Mouse (Mus musculus) liver, embryonic 13.5 days (tissue): Measurements from ENCODE around the gene Utf1. TPM values are rescaled to one million over a fixed set of nuclear protein-coding genes. Genes with fewer than 3 reads are reported as not detected.

ENCODE experiments used
- ATAC-seq: fragments of 200-750 bp; cut with Nextera tagmentation; 2 replicates; pipeline ENCODE4 v1.8.0; 2017; ENCODE audit warnings: low read depth, mild to moderate bottlenecking, moderate number of reproducible peaks, moderate library complexity
- DNase-seq: peaks from one replicate; pipeline ENCODE4 v3.0.0; 2022
- H3K27ac ChIP-seq: fragments of 300-500 bp; sonication (generic); 2 replicates; pipeline ENCODE4 v1.5.1; 2015; ENCODE audit warnings: moderate library complexity, mild to moderate bottlenecking, inconsistent platforms
- H3K27me3 ChIP-seq: fragments of 300-500 bp; sonication (generic); 2 replicates; pipeline ENCODE4 v1.6.1; 2015; ENCODE audit warnings: mild to moderate bottlenecking, inconsistent platforms
- H3K36me3 ChIP-seq: fragments of 300-500 bp; sonication (generic); 2 replicates; pipeline ENCODE4 v1.6.1; 2015; ENCODE audit warnings: mild to moderate bottlenecking, inconsistent platforms
- H3K4me1 ChIP-seq: fragments of 300-500 bp; sonication (generic); replicated peaks from 2 replicates; pipeline ENCODE4 v1.6.1; 2015; ENCODE audit warnings: inconsistent platforms
- H3K4me2 ChIP-seq: fragments of 300-500 bp; sonication (generic); 2 replicates; pipeline ENCODE4 v1.6.1; 2015; ENCODE audit warnings: inconsistent platforms, mild to moderate bottlenecking, moderate library complexity
- H3K4me3 ChIP-seq: fragments of 300-500 bp; sonication (generic); replicated peaks from 2 replicates; pipeline ENCODE4 v1.5.1; 2015; ENCODE audit warnings: mild to moderate bottlenecking, inconsistent platforms
- H3K9ac ChIP-seq: fragments of 300-500 bp; sonication (generic); 2 replicates; pipeline ENCODE4 v1.6.1; 2015; ENCODE audit warnings: mild to moderate bottlenecking, inconsistent platforms
- H3K9me3 ChIP-seq: fragments of 300-500 bp; sonication (generic); replicated peaks from 2 replicates; pipeline ENCODE4 v1.6.1; 2016; ENCODE audit warnings: inconsistent platforms
- WGBS: fragments of 180-500 bp; shearing (Covaris S2); methylation state at CpG from one replicate; pipeline ENCODE4 v1.1.7; 2015; ENCODE audit not compliant: insufficient replicate concordance; 5-methylcytosine and 5-hydroxymethylcytosine counted together
- polyA plus RNA-seq: library from polyadenylated mRNA; unstranded; fragments of >200 nt; fragmentation: Nextera tagmentation; extraction: Ambion mirVana; gene quantifications from 2 replicates; pipeline ENCODE4 v1.2.1, GENCODE M21; 2015

The Utf1 gene
- polyA plus RNA-seq, 1 experiment from 2014 or later = not detected

- DNase-seq = no peak
- no peaks in the 10 kb centered on the region for H3K36me3 ChIP-seq
- peaks cover 12% of the 10 kb centered on the region for H3K4me1 ChIP-seq
- no peak overlapping the region for H3K4me2 ChIP-seq
- no peak overlapping the region for H3K9ac ChIP-seq
- no peaks in the 10 kb centered on the region for H3K9me3 ChIP-seq
- ATAC-seq = no peak
- 51% methylated on average over 5 of the region's 5 CpGs for WGBS
- no peaks in the 10 kb centered on the region for H3K27me3 ChIP-seq
- no peak overlapping the region for H3K27ac ChIP-seq
- no peak overlapping the region for H3K4me3 ChIP-seq
These were observed 31.9 kb downstream of the Utf1 start for GRCm38 (mm10) chr7:139975471-139975870.

GRCm38 (mm10) chr7:139978278-139978892 is 34.8 kb downstream of the Utf1 start, which contains the start of gene 6430531B16Rik:
6430531B16Rik (minus strand) TSS chr7:139978755.
- peaks cover 12% of the 10 kb centered on the region for H3K4me1 ChIP-seq
- no peaks in the 10 kb centered on the region for H3K9me3 ChIP-seq
- H3K9ac ChIP-seq = peak within 1 kb of the TSS; percentile 49
- peak within 1 kb of the TSS; percentile 79 for H3K4me2 ChIP-seq
- ATAC-seq = peak; percentile 77
- 7% methylated on average over 32 of the region's 32 CpGs for WGBS
- no peak within 1 kb of the TSS for H3K27ac ChIP-seq
- peak within 1 kb of the TSS; percentile 58 for H3K4me3 ChIP-seq
- H3K27me3 ChIP-seq = no peaks in the 10 kb centered on the region
- no peaks in the 10 kb centered on the region for H3K36me3 ChIP-seq
- DNase-seq = peak; percentile 52

- DNase-seq = no peak
- Histone ChIP-seq H3K9ac (no peak overlapping the region), H3K9me3 (no peaks in the 10 kb centered on the region), H3K4me1 (peaks cover 12% of the 10 kb centered on the region), H3K27me3 (no peaks in the 10 kb centered on the region), H3K4me3 (peak overlapping the region; percentile 58), H3K27ac (no peak overlapping the region), H3K4me2 (peak overlapping the region; percentile 79), H3K36me3 (no peaks in the 10 kb centered on the region)
- ATAC-seq = peak; percentile 17; the same call in 1 of the 2 replicates
- 32% methylated on average over 13 of the region's 13 CpGs for WGBS
These were observed 35.6 kb downstream of the Utf1 start for GRCm38 (mm10) chr7:139979011-139979719.

GRCm38 (mm10) chr7:139980778-139981177 is 37.2 kb downstream of the Utf1 start:
- no peak overlapping the region for H3K9ac ChIP-seq
- no peaks in the 10 kb centered on the region for H3K36me3 ChIP-seq
- DNase-seq (no peak), ATAC-seq (no peak)
- H3K27ac ChIP-seq = no peak overlapping the region
- no peaks in the 10 kb centered on the region for H3K9me3 ChIP-seq
- no peaks in the 10 kb centered on the region for H3K27me3 ChIP-seq
- WGBS = 33% methylated on average over 3 of the region's 3 CpGs
- no peak overlapping the region for H3K4me2 ChIP-seq
- H3K4me3 ChIP-seq = no peak overlapping the region
- peaks cover 12% of the 10 kb centered on the region for H3K4me1 ChIP-seq

- Histone ChIP-seq H3K27me3 (no peaks in the 10 kb centered on the region), H3K4me3 (no peak overlapping the region), H3K4me1 (peaks cover 12% of the 10 kb centered on the region), H3K9ac (no peak overlapping the region), H3K9me3 (no peaks in the 10 kb centered on the region), H3K36me3 (no peaks in the 10 kb centered on the region), H3K27ac (no peak overlapping the region), H3K4me2 (no peak overlapping the region)
- 68% methylated on average over 11 of the region's 11 CpGs for WGBS
- DNase-seq (no peak), ATAC-seq (no peak)
These were observed 38.5 kb downstream of the Utf1 start for GRCm38 (mm10) chr7:139982058-139982457.

GRCm38 (mm10) chr7:139984505-139984904 is 40.9 kb downstream of the Utf1 start:
- Histone ChIP-seq H3K4me2 (no peak overlapping the region), H3K27me3 (no peaks in the 10 kb centered on the region), H3K27ac (no peak overlapping the region), H3K9me3 (no peaks in the 10 kb centered on the region), H3K4me3 (no peak overlapping the region), H3K4me1 (no peaks in the 10 kb centered on the region), H3K9ac (no peak overlapping the region), H3K36me3 (no peaks in the 10 kb centered on the region)
- DNase-seq (no peak), ATAC-seq (no peak)
- WGBS = 74% methylated on average over 11 of the region's 11 CpGs

GRCm38 (mm10) chr7:139988272-139988671 is 44.7 kb downstream of the Utf1 start:
- Histone ChIP-seq H3K9me3 (no peaks in the 10 kb centered on the region), H3K4me1 (peaks cover 10% of the 10 kb centered on the region), H3K4me3 (no peak overlapping the region), H3K36me3 (no peaks in the 10 kb centered on the region), H3K27me3 (no peaks in the 10 kb centered on the region), H3K27ac (no peak overlapping the region), H3K9ac (no peak overlapping the region), H3K4me2 (no peak overlapping the region)
- ATAC-seq = no peak
- WGBS = 57% methylated on average over 9 of the region's 9 CpGs
- no peak for DNase-seq

- DNase-seq (no peak), ATAC-seq (no peak)
- H3K36me3 ChIP-seq = peaks cover 8% of the 10 kb centered on the region
- no peak overlapping the region for H3K9ac ChIP-seq
- WGBS = 57% methylated on average over 8 of the region's 8 CpGs
- no peaks in the 10 kb centered on the region for H3K27me3 ChIP-seq
- H3K4me2 ChIP-seq = no peak overlapping the region
- H3K4me3 ChIP-seq = no peak overlapping the region
- H3K9me3 ChIP-seq = no peaks in the 10 kb centered on the region
- H3K27ac ChIP-seq = no peak overlapping the region
- H3K4me1 ChIP-seq = peaks cover 10% of the 10 kb centered on the region
These were observed 47.3 kb downstream of the Utf1 start for GRCm38 (mm10) chr7:139990864-139991394.

- H3K4me3 ChIP-seq = no peak within 1 kb of the TSS
- no peaks in the 10 kb centered on the region for H3K9me3 ChIP-seq
- no peak within 1 kb of the TSS for H3K4me2 ChIP-seq
- H3K9ac ChIP-seq = no peak within 1 kb of the TSS
- whole genome bisulfite sequencing = 20% methylated on average over 7 of the region's 7 CpGs
- H3K27ac ChIP-seq = no peak within 1 kb of the TSS
- peak; percentile 38 for DNase-seq
- peaks cover 23% of the 10 kb centered on the region for H3K36me3 ChIP-seq
- H3K4me1 ChIP-seq = peaks cover 10% of the 10 kb centered on the region
- no peaks in the 10 kb centered on the region for H3K27me3 ChIP-seq
- peak; percentile 80 for ATAC-seq
These were observed 48.8 kb downstream of the Utf1 start, which contains the start of gene Adam8 for GRCm38 (mm10) chr7:139992406-139992805. Adam8 (minus strand) TSS chr7:139992562.

GRCm38 (mm10) chr7:139993532-139993931 is 49.9 kb downstream of the Utf1 start:
- H3K9me3 ChIP-seq = no peaks in the 10 kb centered on the region
- ATAC-seq = no peak
- peaks cover 10% of the 10 kb centered on the region for H3K4me1 ChIP-seq
- no peak overlapping the region for H3K4me2 ChIP-seq
- H3K4me3 ChIP-seq = no peak overlapping the region
- H3K9ac ChIP-seq = no peak overlapping the region
- no peaks in the 10 kb centered on the region for H3K27me3 ChIP-seq
- no peak overlapping the region for H3K27ac ChIP-seq
- WGBS = 75% methylated on average over 6 of the region's 6 CpGs
- peaks cover 34% of the 10 kb centered on the region for H3K36me3 ChIP-seq
- no peak for DNase-seq

- Histone ChIP-seq H3K36me3 (peaks cover 41% of the 10 kb centered on the region), H3K27me3 (no peaks in the 10 kb centered on the region), H3K4me3 (no peak overlapping the region), H3K9ac (no peak overlapping the region), H3K4me1 (peaks cover 10% of the 10 kb centered on the region), H3K4me2 (no peak overlapping the region), H3K27ac (no peak overlapping the region), H3K9me3 (no peaks in the 10 kb centered on the region)
- DNase-seq (no peak), ATAC-seq (no peak)
- WGBS = 61% methylated on average over 4 of the region's 4 CpGs
These were observed 50.6 kb downstream of the Utf1 start for GRCm38 (mm10) chr7:139994202-139994601.
